Mouse (Mus musculus): ENCODE results near the gene Mrgbp.
A peak's percentile ranks its signal among the peaks of the same experiment; 100 is the strongest.

The Mrgbp gene

DNA sequence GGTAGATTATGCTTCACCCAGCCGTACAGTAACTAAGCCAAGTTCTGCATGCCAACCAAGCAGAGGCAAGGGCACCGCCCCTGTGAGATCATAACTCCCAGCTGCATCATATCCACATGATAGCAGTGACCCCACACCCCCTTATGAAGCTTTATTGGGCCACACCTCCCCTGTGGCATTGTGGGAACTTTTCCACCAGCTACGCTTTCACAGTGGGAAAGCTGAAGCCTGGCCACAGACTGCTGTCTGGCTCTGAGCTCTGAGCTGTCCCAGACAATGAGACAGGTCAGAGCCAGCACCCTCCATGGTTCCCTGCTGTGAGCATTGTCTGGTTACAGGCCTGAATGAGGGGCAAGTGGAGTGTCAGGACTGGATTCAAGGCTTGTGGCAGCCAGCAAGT, at the start of gene Mrgbp:
Gene Mrgbp (plus strand): TSS at position 303 of the 400 bp plus-strand sequence.
- DNase-seq (ENCODE audit: low spot score in 2 of 2), result no peak

DNA sequence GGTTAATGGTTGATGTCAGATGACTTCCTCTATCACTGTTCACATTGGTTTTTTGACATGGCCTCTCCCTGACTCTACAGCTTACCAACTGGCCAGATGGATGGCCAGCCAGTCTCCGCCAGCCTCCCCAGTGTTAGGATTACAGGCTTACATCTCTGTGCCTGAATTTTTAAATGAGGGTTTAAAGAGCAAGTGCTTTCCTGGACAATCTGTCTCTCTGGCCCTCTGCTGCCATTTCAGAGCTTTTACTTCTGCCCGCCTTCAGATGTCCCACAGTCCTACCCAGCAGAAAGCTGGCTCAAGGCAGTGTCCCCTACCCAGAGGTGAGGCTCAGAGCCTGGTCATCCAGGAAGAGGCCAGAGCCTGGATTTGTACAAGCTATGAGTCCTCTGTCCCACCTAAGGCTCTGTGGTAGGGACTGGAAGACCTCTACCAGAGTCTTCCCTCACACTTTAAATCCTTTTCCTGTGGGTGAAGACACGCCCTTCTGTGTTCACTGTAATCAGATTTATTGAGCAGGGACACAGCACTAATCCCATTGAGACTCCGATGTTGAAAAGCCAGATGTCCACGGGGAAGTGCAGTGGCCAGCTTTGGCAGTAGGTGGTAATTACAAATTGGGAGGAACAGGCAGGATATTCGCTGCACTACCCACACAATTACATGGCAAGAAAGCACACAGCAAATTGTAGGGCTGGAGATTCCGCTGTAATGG, 49.3 kb upstream of the Mrgbp start:
- DNase-seq (ENCODE audit: low spot score in 2 of 2), result no peak

DNA sequence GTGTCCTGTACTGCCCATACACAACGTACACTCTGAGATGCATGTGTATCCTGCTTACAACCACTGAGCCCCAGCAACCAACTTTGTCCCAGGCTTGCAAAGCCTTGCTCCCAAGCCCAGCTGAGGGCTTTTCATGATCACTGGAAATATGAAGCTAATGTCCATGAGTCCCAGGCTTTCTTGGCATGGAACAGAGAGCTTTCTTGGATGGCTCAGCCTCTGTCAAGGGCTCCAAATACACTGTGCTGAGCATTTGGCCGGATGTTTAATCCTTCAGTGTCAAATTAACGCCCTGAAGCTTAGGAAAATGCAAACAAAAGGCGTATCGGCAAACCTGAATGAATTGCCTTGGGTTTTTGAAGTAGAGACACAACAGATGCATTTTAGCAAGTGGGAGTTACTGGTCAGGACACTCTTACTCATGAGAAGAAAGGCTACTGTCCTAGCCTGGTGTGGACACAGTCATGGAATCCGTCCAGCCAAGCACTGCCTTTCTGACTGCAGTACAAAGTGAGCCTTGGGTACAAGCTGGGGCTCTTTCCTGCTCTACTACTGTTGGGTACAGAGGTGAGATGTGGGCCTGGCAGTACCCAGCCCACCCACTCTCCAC, 48.6 kb upstream of the Mrgbp start:
- no peak for DNase-seq (ENCODE audit: low spot score in 2 of 2)

- DNase-seq (ENCODE audit: low spot score in 2 of 2), result no peak
Observed at GRCm38 (mm10) chr2:180533237-180533636, 47.9 kb upstream of the Mrgbp start.

GRCm38 (mm10) chr2:180543675-180544074, 37.4 kb upstream of the Mrgbp start:
- no peak for DNase-seq (ENCODE audit: low spot score in 2 of 2)

GRCm38 (mm10) chr2:180545046-180545445, 36.1 kb upstream of the Mrgbp start:
- no peak for DNase-seq (ENCODE audit: low spot score in 2 of 2)

DNA sequence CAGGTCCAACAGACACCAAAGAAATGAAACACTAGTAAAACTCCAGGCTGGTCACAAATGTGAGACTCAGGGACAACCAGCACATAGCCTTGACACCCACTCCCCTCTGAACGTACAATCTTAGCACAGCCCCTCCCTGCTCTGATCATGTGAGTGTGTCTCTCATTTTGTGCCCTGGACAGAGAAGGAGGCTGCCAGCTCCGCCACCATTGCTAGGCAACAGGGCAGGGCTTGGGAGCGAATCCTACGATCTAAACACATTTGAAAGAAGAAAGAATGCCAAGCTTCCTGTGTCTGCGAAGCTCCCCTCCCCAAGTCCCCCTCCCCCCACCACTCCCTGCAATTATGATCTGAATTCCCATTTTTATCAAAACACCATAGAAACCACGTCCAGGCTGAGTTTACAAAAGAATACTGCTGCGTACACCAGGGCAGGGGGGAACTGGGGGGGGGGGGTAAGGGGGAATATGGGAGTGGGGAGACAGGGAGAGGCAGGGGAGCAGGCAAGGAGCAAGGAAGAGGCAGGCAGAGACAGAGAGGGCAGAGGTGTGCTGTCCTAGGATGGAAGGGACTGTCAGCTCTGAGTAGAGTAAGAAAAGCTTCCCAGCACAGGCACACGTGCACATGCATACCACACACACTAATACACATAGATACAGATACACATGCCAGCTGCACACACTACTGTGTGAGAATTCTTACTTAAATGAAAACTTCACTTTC, 33.6 kb upstream of the Mrgbp start:
- DNase-seq (ENCODE audit: low spot score in 2 of 2), result peak; percentile 46 to 54

- no peak for DNase-seq (ENCODE audit: low spot score in 2 of 2)
Observed at GRCm38 (mm10) chr2:180552340-180552739, 28.8 kb upstream of the Mrgbp start.

DNA sequence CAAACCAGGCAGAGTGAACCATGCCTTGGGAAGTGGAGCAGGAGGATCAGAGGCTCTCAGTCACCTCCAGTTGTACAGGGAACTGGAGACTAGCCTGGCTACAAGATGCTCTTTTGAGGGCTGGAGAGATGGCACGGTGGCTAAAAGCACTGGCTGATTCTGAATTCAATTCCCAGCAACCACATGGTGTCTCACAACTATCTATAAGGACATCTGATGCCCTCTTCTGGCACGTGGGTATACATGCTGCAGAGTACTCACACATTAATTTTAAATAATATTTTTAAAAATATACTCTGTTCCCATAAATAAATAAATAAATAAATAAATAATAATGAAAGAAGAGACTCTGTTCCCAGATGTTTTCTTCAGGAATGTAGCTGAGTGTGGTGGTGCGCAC, 25.9 kb upstream of the Mrgbp start:
- no peak for DNase-seq (ENCODE audit: low spot score in 2 of 2)

GRCm38 (mm10) chr2:180556470-180556869, 24.6 kb upstream of the Mrgbp start:
- DNase-seq (ENCODE audit: low spot score in 2 of 2), result no peak

GRCm38 (mm10) chr2:180560245-180560644, 20.9 kb upstream of the Mrgbp start:
- DNase-seq (ENCODE audit: low spot score in 2 of 2), result no peak

GRCm38 (mm10) chr2:180562146-180562545, 19.0 kb upstream of the Mrgbp start:
- DNase-seq (ENCODE audit: low spot score in 2 of 2), result no peak

DNA sequence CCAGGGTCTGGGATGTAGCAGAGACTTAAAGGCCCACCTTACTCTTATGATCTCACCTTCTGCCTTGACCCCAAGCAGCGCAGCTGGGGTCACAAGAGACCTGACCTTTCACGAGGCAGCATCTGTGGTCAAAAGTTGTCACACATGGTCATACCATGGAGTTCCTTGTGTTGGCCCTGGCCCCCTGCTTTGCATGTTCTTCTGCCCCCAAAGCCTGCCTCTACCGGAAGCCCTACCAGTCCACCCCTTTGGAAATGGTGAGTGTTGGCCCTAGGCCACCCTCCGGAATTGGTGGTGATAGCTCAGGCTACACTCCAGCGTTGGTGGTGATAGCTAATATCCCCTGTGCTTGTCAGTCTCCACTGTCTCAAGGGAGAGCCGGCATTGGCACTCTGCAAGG, 17.8 kb upstream of the Mrgbp start:
- DNase-seq (ENCODE audit: low spot score in 2 of 2), result no peak

GRCm38 (mm10) chr2:180563841-180564240, 17.3 kb upstream of the Mrgbp start:
- DNase-seq (ENCODE audit: low spot score in 2 of 2), result no peak

DNA sequence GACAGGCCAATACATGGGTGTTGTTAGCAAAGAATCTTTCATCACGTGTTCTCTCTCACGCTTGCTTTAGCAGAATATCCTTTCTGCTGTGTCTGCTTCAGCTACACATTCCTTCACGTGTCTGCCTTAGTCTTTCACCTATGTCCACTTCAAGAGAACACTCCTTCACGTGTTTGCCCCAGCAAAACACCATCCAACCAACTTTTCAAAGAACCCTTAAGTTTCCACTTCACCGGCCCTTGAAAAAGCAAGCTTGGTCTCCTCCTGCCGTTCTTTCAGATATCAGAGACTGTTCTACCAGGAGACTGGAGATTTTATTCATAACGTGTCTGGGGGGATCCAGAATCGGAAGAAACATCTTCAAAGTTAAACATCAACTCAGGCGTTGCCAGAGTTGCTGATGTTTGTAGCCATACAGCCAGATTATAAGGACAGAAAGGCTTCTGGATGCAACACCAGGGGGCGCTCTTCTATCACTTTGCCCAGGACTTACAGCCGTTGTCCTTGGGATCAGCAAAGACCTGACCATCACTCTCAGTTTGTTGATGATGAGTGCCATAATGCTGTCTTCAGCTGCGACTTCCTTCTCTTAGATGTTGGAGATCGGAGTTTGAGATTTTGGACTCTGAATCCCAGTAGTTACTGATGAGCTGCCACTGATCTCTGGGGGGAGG, 14.7 kb upstream of the Mrgbp start:
- DNase-seq (ENCODE audit: low spot score in 2 of 2), result no peak

- no peak for DNase-seq (ENCODE audit: low spot score in 2 of 2)
Observed at GRCm38 (mm10) chr2:180569028-180569643, 12.0 kb upstream of the Mrgbp start.

DNA sequence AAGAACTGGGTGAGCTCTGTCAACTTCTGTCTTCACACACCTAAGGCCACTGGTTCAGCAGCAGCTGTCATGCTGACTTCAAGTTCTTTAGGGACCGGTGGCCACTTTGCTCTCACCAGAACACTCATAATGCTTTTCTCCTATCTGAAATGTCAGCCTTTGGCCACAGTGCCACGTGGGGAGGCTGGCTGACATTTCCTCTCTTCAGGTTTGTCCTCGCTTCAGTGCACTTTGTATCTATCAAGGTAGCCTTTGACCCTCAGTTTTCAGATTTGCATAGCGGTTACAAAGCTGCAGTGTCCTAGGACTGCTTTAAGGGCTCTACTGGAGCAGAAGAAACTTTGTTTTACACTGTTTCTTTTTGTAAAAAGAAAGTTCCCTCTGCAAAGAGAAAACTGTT, 4.6 kb upstream of the Mrgbp start:
- no peak for DNase-seq (ENCODE audit: low spot score in 2 of 2)

DNA sequence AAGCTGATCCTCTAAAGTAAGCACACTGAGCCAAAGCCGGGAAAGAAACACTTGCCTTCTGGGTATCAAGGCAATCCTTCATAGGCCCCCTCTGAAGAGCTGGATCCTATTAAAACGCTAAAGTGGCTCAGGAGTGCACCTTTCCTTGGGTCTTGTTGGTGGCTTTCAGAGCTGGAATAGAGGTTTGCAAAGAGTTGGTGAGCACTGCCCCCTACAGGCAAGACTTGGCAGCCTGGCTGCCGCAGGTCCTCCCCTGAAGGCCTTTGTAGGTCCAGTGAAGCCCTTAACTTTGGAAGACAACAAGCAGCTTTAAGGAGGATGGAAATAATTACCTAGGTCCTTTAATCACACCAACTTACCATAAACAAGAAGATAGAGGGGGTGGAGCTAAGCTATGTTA, 2.4 kb upstream of the Mrgbp start:
- DNase-seq (ENCODE audit: low spot score in 2 of 2), result peak in 1 of 2 experiments; percentile 66

GRCm38 (mm10) chr2:180582481-180583153, 1.5 kb downstream of the Mrgbp start:
- DNase-seq (ENCODE audit: low spot score in 2 of 2), result peak; percentile 86 to 96

DNA sequence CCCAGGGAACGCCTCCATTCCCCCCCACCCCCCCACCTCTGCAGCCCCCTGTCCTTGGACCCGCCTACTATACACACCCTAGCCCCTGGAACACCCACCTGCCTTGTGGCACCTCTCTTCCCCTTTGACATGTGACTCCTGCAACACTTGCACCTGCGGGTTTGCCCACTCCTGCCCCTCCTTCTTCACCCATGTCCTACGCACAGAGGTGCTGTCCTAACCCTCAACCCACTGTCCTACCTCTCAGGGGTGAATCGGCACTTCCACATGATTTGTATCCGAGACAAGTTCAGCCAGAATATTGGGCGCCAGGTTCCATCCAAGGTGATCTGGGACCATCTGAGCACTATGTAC, 2.0 kb downstream of the Mrgbp start:
- no peak for DNase-seq (ENCODE audit: low spot score in 2 of 2)

DNA sequence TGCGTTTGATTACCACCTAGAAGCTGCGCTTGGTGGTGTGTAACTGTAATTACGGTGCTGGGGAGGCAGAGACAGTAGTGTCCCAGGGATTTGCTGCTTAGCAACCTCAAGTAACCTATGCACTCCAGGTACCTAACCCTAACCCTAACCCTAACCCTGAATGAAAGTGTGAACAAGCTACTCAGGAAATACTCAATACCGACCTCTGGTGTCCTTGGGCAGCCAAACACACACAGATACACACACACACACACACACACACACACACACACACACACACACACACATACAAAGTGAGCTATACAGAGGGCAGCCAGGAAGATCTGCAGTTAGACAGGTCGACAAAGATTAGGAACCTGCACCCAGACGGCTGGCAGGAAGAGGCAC, 7.6 kb downstream of the Mrgbp start:
- no peak for DNase-seq (ENCODE audit: low spot score in 2 of 2)
